Mouse (Mus musculus): ENCODE data around the gene Acot2.

Acot2 gene

DNA sequence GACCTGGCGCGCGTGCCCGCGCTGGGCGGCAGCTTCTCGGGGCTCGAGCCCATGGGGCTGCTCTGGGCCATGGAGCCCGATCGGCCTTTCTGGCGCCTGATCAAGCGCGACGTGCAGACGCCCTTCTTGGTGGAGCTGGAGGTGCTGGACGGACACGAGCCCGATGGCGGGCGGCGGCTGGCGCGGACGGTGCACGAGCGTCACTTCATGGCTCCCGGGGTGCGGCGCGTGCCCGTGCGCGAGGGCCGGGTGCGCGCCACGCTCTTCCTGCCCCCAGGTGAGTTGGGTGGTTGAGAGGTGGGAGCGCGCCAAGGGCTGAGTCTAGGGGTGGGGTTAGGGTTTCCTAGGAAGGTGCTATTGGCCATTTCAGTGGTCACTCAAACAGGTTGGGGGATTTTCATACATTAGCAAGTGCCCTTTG lies 51.0 kb downstream of the Acot2 start, which contains the start of gene Gm49366:
Gene Gm49366 (plus strand): TSS at position 245 of the 421 bp plus-strand sequence.
- peak; percentile 41 to 46 for DNase-seq

DNA sequence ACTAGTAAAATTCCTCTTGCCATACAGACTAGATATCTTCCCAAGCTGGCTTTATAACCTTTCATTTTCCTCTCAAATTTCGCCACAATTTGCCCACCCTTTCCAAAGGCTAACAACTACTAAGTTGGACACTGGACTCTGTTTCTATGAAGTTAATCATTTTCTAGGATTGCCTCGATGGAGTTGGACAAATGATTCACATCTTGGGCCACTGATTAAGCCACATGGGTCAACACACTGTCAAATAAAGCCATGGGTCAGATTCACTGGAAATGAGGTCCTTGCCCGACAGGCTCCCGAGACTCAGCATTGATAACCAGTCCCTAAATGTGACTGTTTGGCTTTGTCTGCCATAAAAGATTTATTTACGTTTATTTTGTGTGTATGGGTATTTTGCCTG lies 54.6 kb downstream of the Acot2 start:
- no peak for DNase-seq
